ENCODE assay signal across 27 mouse cellular contexts in the genomic region with DNA sequence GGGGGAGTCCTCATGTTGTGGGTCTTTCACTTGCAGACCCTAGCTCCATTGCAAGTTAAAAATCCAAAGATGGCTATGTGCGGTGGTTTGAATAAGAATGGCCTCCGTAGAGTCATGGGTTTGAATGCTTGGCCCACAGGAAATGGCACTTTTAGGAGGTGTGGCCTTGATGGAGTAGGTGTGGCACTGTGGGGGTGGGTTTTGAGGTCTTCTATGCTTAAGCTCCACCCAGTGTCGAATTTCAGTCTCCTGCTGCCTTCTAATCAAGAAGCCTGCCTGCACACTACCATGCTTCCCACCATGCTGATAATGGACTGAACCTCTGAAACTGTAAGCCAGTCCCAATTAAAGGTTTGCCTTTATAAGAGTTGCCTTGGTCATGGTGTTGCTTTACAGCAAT. TPM values are rescaled to one million over a fixed set of nuclear protein-coding genes. Genes with fewer than 3 reads are reported as not detected.
"Had no signal": no experiment of that assay in that cellular context is flagged by ENCODE, and none has a peak within 500 bp of the region (broad histone marks: within the 10 kb centered on the region; RNA-seq: fewer than 3 reads in every experiment).

No protein-coding gene starts in this region.

- H3K36me3 ChIP-seq: heart, embryonic 10.5 days; heart, embryonic 12.5 days; hindbrain, embryonic 10.5 days; hindbrain, embryonic 13.5 days; hindbrain, embryonic 15.5 days; kidney, embryonic 15.5 days; limb, embryonic 13.5 days; limb, embryonic 15.5 days; liver, embryonic 12.5 days had no signal

- H3K4me1 ChIP-seq: heart, embryonic 10.5 days; hindbrain, embryonic 10.5 days; hindbrain, embryonic 13.5 days; hindbrain, embryonic 15.5 days; kidney, embryonic 15.5 days; liver, embryonic 12.5 days had no signal

- H3K27ac ChIP-seq: gastrocnemius, adult 2 months; heart, embryonic 10.5 days; hindbrain, embryonic 10.5 days; hindbrain, embryonic 13.5 days; hindbrain, embryonic 15.5 days; hindbrain, postnatal 0 days; kidney, embryonic 15.5 days; kidney, postnatal 0 days; limb, embryonic 13.5 days; limb, embryonic 15.5 days; liver, embryonic 12.5 days; liver, embryonic 14.5 days had no signal

- H3K27me3 ChIP-seq: heart, embryonic 12.5 days; hindbrain, embryonic 13.5 days; hindbrain, embryonic 15.5 days; kidney, embryonic 15.5 days; limb, embryonic 13.5 days; limb, embryonic 15.5 days; liver, embryonic 12.5 days had no signal

- H3K4me3 ChIP-seq: gastrocnemius, adult 2 months; heart, embryonic 10.5 days; heart, embryonic 12.5 days; hindbrain, embryonic 10.5 days; hindbrain, embryonic 13.5 days; hindbrain, embryonic 15.5 days; kidney, embryonic 15.5 days; limb, embryonic 13.5 days; limb, embryonic 15.5 days; liver, embryonic 12.5 days had no signal

- DNase-seq: gastrocnemius, adult 2 months; gastrocnemius, postnatal 10 days; gastrocnemius, postnatal 25 days; heart, postnatal 10 days; heart, postnatal 4 days; kidney, adult 11 months; kidney, adult 2 months; kidney, adult 9 months; kidney, postnatal 14 days; kidney, postnatal 36 days; layer of hippocampus, adult 9-11 months; layer of hippocampus, postnatal 36 days; left cerebral cortex, postnatal 4 days had no signal

- H3K9ac ChIP-seq: heart, embryonic 12.5 days; hindbrain, embryonic 13.5 days; hindbrain, embryonic 15.5 days; kidney, embryonic 15.5 days; limb, embryonic 13.5 days; limb, embryonic 15.5 days; liver, embryonic 12.5 days; liver, embryonic 14.5 days had no signal

RNA-seq across cellular contexts. Expression of a gene that starts 18.6 kb away (rescaled TPM):
- total RNA-seq: granulocyte monocyte progenitor cell, adult 5-6 weeks had no signal

RNA-seq across cellular contexts. Expression of a gene that starts 39.6 kb away (rescaled TPM):
- total RNA-seq: granulocyte monocyte progenitor cell, adult 5-6 weeks had no signal
- polyA plus RNA-seq: liver, adult 2 months had no signal
